Mouse (Mus musculus): ENCODE data around the gene Nfkbib.
A peak's percentile ranks its signal among the peaks of the same experiment; 100 is the strongest.

GRCm38 (mm10) chr7:28715598-28715997 is 51.7 kb downstream of the Nfkbib start:
- TF ChIP-seq CTCF (IDR thresholded peaks at IDR 0.05; ENCODE audit: low read depth) (0 out of 2 replicates have a peak, but pooled peaks have one; percentile 11), EP300 (IDR thresholded peaks at IDR 0.05; ENCODE audit: low read depth) (no peak)

Data from heart, postnatal 0 days (tissue).